Mouse (Mus musculus): ENCODE measurements at regions not wholly inside any gene's neighbourhood (a gene's known extent, or its start where the extent isn't known, plus 50 kb on each side); places are given as distances from the start of the nearest gene placed in this dataset.
A peak's percentile ranks its signal among the peaks of the same experiment; 100 is the strongest.

GRCm38 (mm10) chr3:145705317-145705716, 53.2 kb upstream of the Ddah1 start:
- Histone ChIP-seq H3K4me3 (ENCODE audit: low read depth, low read length) (no peak overlapping the region), H3K9ac (no peak overlapping the region), H3K27ac (ENCODE audit: low read depth, low read length) (no peak overlapping the region), H3K9me3 (ENCODE audit: low read length) (no peaks in the 10 kb centered on the region), H3K27me3 (ENCODE audit: insufficient read depth, low read length) (no peaks in the 10 kb centered on the region; the same call in none of the 2 replicates), H3K36me3 (ENCODE audit: insufficient read depth) (no peaks in the 10 kb centered on the region), H3K4me1 (ENCODE audit: insufficient read depth) (no peaks in the 10 kb centered on the region; the same call in 1 of the 2 replicates), H3K4me2 (ENCODE audit: low read depth) (no peak overlapping the region)
- ATAC-seq: peak; percentile 40; the same call in 1 of the 2 replicates
- DNase-seq: no peak
- 72% methylated on average over 5 of the region's 5 CpGs for WGBS
- TF ChIP-seq CTCF (IDR thresholded peaks at IDR 0.05; ENCODE audit: low read depth): no peak

DNA sequence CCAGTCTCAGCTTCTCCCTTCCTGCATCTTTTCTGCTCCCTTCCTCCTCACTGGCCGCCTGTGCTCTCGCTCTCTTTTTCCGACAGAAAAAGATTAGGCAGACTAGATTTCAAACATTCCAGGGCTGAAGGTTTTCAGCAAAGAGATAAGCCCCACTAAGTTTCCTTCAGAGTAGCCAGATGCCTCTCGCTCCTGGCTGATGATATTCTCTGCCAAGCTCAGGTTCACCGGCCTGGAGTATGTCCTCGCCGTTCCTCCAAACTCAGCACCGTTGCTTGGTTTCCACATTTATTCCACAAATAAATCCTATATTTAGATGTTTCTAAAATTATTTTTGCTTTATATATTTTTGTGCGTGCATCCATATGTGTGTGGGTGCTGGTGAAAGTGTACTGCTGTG, 54.3 kb upstream of the Ccn1 start:
- WGBS: 68% methylated on average over 9 of the region's 9 CpGs

GRCm38 (mm10) chr3:145703411-145703924, 53.7 kb upstream of the Ccn1 start:
- no peaks in the 10 kb centered on the region; the same call in none of the 2 replicates for H3K27me3 ChIP-seq (ENCODE audit: insufficient read depth, low read length)
- H3K4me3 ChIP-seq (ENCODE audit: low read depth, low read length): no peak overlapping the region
- ATAC-seq: peak; percentile 70; the same call in 1 of the 2 replicates
- no peak overlapping the region for H3K9ac ChIP-seq
- H3K27ac ChIP-seq (ENCODE audit: low read depth, low read length): no peak overlapping the region
- 20% methylated on average over 11 of the region's 11 CpGs for WGBS
- no peak overlapping the region for H3K4me2 ChIP-seq (ENCODE audit: low read depth)
- H3K9me3 ChIP-seq (ENCODE audit: low read length): no peaks in the 10 kb centered on the region
- no peaks in the 10 kb centered on the region for H3K36me3 ChIP-seq (ENCODE audit: insufficient read depth)
- DNase-seq: no peak
- no peak for TF ChIP-seq CTCF (IDR thresholded peaks at IDR 0.05; ENCODE audit: low read depth)
- H3K4me1 ChIP-seq (ENCODE audit: insufficient read depth): no peaks in the 10 kb centered on the region; the same call in 1 of the 2 replicates

More for the DNA sequence above, 54.3 kb upstream of the Ccn1 start:
- Histone ChIP-seq H3K9ac (no peak overlapping the region), H3K36me3 (ENCODE audit: insufficient read depth) (no peaks in the 10 kb centered on the region), H3K4me1 (ENCODE audit: insufficient read depth) (no peaks in the 10 kb centered on the region; the same call in 1 of the 2 replicates), H3K4me3 (ENCODE audit: low read depth, low read length) (no peak overlapping the region), H3K4me2 (ENCODE audit: low read depth) (no peak overlapping the region), H3K27ac (ENCODE audit: low read depth, low read length) (no peak overlapping the region), H3K27me3 (ENCODE audit: insufficient read depth, low read length) (no peaks in the 10 kb centered on the region; the same call in none of the 2 replicates), H3K9me3 (ENCODE audit: low read length) (no peaks in the 10 kb centered on the region)
- no peak for ATAC-seq
- TF ChIP-seq CTCF (IDR thresholded peaks at IDR 0.05; ENCODE audit: low read depth): no peak
- DNase-seq: no peak

DNA sequence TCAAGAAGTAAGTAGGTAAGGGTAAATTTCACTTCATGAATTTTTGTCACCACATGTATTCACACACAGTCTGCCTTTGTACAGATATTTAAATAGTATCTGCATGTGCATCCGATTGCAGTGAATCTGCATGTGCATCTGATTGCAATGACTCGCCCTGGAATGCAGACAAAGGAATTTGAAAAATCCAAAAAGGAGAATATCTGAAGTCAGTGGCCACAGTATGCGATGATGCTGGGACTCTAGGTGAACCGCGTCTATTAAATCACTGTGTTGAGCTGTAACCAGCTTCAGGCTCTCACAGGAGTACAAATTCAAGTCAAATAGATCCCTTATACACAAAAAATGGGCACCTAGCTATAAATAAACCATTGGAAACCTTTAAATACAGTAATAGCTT, 53.0 kb upstream of the Ccn1 start:
- no peak for TF ChIP-seq CTCF (IDR thresholded peaks at IDR 0.05; ENCODE audit: low read depth)
- Histone ChIP-seq H3K4me3 (ENCODE audit: low read depth, low read length) (no peak overlapping the region), H3K27ac (ENCODE audit: low read depth, low read length) (no peak overlapping the region), H3K27me3 (ENCODE audit: insufficient read depth, low read length) (no peaks in the 10 kb centered on the region; the same call in none of the 2 replicates), H3K4me1 (ENCODE audit: insufficient read depth) (no peaks in the 10 kb centered on the region; the same call in 1 of the 2 replicates), H3K9ac (no peak overlapping the region), H3K36me3 (ENCODE audit: insufficient read depth) (no peaks in the 10 kb centered on the region), H3K4me2 (ENCODE audit: low read depth) (no peak overlapping the region), H3K9me3 (ENCODE audit: low read length) (no peaks in the 10 kb centered on the region)
- ATAC-seq: no peak
- DNase-seq: peak; percentile 11
- 68% methylated on average over 5 of the region's 5 CpGs for WGBS

- WGBS: 85% methylated on average over 6 of the region's 6 CpGs
- Histone ChIP-seq H3K4me1 (ENCODE audit: insufficient read depth) (no peaks in the 10 kb centered on the region; the same call in 1 of the 2 replicates), H3K4me3 (ENCODE audit: low read depth, low read length) (no peak overlapping the region), H3K27ac (ENCODE audit: low read depth, low read length) (no peak overlapping the region), H3K27me3 (ENCODE audit: insufficient read depth, low read length) (no peaks in the 10 kb centered on the region; the same call in none of the 2 replicates), H3K36me3 (ENCODE audit: insufficient read depth) (no peaks in the 10 kb centered on the region), H3K4me2 (ENCODE audit: low read depth) (no peak overlapping the region), H3K9me3 (ENCODE audit: low read length) (no peaks in the 10 kb centered on the region), H3K9ac (no peak overlapping the region)
- DNase-seq (no peak), ATAC-seq (no peak; the same call in 1 of the 2 replicates)
- TF ChIP-seq CTCF (IDR thresholded peaks at IDR 0.05; ENCODE audit: low read depth): no peak
Observed at GRCm38 (mm10) chr3:145701945-145702344, 52.2 kb upstream of the Ccn1 start.

Data from forebrain, postnatal 0 days (tissue).